Mouse (Mus musculus) gastrocnemius, postnatal 14 days (tissue): ENCODE data around the gene Anks4b. TPM values are rescaled to one million over a fixed set of nuclear protein-coding genes. Genes with fewer than 3 reads are reported as not detected.

Experiments
- DNase-seq: peaks from one replicate; pipeline ENCODE4 v3.0.0; 2021; ENCODE audit warnings: mixed read lengths
- intact Hi-C: fragments of 180-260 bp; cut with DNase I; formaldehyde crosslinking; loops from one replicate; pipeline ENCODE4 v1.15.1; 2025; ENCODE audit warnings: low total_unique reads
- total RNA-seq, 2 experiments: library from RNA; stranded (reverse); gene quantifications; 2 replicates each; pipeline ENCODE4 v1.2.3; 2021

The Anks4b gene
- total RNA-seq, 2 experiments from 2014 or later = 0.04 TPM; not detected in 1

DNA sequence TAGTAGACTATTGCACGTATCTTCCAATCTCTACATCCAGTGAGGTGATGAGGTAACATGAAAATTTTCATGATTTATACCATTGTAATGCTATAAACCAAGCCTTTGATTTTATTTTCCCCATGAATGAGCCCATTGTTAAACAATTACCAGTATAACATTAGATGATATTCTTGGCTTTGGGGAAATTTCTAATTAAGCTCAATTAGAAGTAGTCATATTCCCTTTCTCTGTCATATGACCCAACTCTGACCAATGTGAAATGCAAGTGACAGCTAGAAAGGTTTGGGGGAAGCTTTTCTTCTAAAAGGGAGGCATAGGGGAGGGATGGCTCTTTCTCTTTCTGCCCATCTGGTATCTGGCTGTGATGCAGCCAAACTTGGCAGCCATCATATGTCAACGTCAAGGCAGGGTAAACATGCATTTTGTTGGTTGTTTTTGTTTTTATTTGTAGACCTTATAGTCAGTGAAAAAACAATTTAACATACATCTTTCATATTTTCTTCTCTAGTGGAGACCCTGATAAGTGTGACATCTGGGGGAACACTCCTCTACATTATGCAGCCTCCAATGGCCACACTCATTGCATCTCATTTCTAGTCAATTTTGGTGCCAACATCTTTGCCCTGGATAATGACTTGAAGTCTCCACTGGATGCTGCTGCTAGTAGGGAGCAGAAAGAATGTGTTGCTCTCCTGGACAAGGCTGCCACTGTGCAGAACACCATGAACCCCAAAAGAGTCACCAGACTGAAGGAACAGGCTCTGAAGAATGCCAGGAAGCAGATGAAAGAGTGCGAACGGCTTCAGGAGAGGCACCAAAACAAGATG lies 8.0 kb downstream of the Anks4b start:
- DNase-seq = no peak
- intact Hi-C loops = no loop called here

DNA sequence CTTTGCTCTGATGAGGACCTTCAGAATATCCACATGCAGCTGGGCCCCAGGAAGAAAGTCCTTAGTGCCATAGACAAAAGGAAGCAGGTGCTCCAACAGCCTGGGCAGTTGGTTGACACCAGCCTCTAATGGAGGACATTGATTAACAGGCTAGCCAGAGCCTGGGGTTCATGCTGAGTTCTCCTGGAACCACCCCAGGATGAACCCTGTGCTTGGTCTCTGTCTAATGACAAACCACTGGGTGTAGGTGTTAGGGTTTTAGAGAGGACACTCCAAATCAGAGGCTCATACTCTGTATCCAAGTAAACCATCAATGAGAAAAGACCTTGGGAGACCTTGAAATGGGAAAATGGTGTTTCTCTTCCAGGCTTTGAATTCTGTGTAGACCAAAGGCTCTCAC lies 9.2 kb downstream of the Anks4b start:
- intact Hi-C loops = no loop called here
- no peak for DNase-seq

DNA sequence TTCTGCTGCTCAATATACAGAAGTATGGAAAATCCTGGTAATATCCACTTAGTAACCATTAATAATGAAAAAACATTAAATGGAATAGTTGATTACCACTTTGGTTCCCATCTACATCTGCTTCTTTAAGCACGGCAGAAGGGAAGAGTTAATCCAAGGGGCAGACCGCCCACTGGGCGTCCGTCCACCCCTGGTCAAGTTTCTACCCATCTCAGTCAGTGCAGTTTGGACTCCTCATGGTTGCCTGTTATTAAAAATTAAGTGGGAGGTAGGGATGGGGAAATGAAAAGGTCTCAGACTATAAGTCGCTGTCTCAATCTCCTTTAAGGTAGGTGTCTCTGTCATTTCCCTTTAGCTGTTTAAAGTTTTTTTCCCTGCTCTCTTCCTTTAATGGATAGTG lies 15.3 kb downstream of the Anks4b start:
- intact Hi-C loops = no loop called here
- DNase-seq = no peak

DNA sequence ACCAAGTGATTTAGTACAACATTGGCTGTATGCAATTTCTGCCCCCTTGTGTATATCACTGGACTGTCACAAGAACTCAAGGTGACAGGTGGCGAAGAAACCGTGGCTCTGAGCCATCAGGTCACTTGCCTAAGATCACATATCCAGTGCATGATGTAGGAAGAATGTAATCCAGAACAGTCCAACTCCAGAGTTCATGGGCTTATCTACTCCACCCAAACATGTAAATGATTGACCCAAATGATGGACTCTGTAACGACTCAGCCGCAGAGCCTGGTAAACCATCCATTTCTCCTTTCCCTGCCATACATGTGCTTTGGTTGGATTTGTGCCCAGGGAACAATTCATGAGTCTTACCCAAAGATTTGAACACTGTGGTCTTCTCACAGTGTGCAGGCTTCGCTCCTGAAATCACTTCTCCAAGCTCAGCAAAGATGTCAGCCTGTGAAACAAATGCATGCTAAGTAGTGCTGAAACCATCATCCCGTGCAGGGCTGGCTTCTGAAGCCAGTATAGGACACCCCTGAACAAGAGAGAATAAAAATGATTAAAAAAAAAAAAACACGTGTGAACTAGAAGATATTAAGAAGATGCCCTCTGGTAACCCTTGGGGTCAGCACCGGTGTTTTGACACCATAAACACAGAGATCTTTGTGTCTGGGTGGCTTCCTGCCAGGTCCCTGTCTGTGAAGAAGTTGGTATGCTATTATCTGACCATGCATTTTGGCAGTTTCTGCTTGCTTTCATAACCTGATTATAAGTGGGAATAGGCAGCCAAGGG lies 15.9 kb downstream of the Anks4b start:
- DNase-seq = no peak
- intact Hi-C loops = no loop called here

DNA sequence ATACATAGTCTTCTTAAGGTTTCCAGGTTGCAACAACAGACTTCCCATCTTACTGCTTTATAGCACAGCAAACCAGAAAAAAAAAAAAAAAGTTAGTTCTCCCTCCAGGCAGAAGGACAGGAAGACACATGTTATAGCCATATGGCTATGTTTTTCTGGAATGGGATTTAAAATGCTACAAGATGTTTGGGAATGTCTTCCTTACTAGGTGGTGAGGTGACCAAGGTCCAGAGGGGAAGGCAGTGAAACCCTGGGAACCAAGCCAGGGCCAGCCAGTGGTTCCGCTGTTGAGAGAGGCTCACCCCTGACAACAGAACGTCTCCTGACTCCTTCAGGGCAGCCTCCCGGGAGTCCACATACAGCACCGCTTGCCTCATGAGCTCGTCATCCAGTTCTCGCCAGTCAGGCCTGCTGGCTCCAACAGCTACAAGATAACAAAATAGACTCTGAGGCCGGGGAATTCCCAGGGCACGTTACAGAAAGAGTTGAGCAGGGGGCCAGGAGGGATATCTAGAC lies 16.6 kb downstream of the Anks4b start:
- intact Hi-C loops = no loop called here
- no peak for DNase-seq

GRCm38 (mm10) chr7:120192207-120192606 lies 18.5 kb downstream of the Anks4b start:
- DNase-seq = no peak
- intact Hi-C loops = no loop called here

- intact Hi-C loops = no loop called here
- DNase-seq = no peak
Measured at GRCm38 (mm10) chr7:120192816-120193215, 19.2 kb downstream of the Anks4b start.

DNA sequence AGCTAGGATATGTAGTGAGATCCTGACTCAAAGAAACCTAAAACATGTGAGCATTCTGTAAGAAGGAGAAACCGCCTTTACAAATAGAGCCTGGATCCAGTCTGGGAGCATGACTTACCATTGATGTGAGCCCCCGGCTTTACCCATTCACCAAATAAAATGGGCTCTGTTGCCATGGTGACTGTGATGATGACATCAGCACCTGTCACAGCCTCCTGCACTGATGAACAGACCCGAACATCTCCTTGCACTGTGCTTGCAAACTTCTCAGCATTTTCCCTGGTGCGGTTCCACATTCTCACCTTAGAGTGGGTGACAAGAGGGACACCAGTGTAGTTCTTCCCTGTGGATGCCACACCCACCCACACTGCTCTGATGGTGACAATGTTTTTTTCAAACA lies 21.5 kb downstream of the Anks4b start:
- no peak for DNase-seq
- intact Hi-C loops = no loop called here

- intact Hi-C loops = no loop called here
Measured at GRCm38 (mm10) chr7:120201231-120201744, 27.6 kb downstream of the Anks4b start.

GRCm38 (mm10) chr7:120201771-120202170 lies 28.1 kb downstream of the Anks4b start, which contains the start of gene Crym:
Gene Crym, minus strand, starts transcription at chr7:120202111.
- intact Hi-C loops = no loop called here
- DNase-seq = no peak

More at GRCm38 (mm10) chr7:120201231-120201744, 27.6 kb downstream of the Anks4b start:
- no peak for DNase-seq

DNA sequence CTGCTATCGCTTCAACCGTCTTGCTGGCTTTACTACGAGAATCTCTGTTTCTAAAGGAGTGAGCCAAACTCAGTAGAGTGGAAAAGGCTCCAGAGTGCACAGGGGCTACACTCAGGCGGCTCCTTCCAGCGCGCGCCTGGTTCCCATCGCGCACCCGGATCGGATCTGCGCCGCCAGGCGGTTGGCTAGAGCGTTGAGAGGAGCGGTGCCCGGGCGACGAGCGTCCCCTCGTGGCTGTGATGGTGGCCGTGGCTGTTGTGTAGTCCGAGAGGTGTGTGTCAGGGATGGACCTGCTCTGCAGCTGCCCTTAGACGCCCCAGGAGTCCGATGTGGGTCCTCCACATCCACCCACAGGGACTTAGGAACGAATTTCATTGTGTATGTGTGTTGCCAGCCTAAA lies 30.1 kb downstream of the Anks4b start, which contains the start of gene Abca14:
TSS of gene Abca14 (plus strand) at position 173 of the 400 bp plus-strand sequence.
- intact Hi-C loops = loop anchor here (2.0 kb wide), 1 partner anchor 79 kb away; no protein-coding TSS in a partner anchor
- peak; percentile 81 for DNase-seq

DNA sequence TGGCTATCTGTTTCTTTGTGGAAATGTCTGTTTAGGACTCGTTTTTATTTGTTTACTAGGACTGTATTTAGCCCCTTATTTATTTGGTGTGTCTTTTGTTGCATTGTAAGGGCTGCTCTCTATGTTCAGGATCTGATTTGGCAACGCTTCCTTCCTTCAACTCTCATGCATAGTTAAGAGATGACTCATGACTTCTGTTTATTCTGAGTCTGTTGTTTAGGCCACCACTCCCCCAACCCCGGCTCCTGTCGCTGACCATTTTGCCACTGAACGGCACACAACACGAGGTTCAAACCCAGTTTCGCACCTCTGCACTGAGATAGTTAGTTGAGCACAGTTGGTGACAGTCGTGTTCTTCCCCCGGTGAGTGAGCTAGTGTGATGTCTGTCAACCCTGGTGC lies 32.3 kb downstream of the Anks4b start:
- intact Hi-C loops = loop anchor here (2.0 kb wide), 1 partner anchor 81 kb away; no protein-coding TSS in a partner anchor

DNA sequence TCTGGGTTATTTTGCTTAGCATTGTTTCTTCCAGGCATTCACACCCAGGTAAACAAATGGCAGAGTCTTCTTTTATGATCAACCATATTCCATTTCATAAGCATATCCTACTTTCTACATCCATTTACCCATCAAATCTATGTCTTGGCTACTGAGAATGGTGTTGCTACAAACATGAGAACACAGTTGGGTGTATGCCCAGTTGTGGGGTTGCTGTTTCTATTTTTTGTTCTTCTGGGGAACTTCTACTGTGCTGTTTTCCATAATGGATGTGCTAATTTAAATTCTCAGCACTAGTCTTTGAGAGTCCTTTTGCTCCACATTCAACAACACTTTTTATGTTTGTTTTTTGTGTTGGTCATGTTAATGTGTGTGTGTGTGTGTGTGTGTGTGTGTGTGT lies 54.9 kb downstream of the Anks4b start:
- intact Hi-C loops = no loop called here
- no peak for DNase-seq

More for the DNA sequence above, 32.3 kb downstream of the Anks4b start:
- DNase-seq = no peak

Other genes with a start within 250 kb of the Anks4b start
- gene Dnah3, start 78.6 kb upstream of the Anks4b start, total RNA-seq = not detected
- 1 to 10 TPM; 8.1 to 8.2 TPM for gene Tmem159, start 71.5 kb upstream of the Anks4b start, total RNA-seq
- gene Zp2, start 28.6 kb upstream of the Anks4b start, total RNA-seq = under 1 TPM; 0.51 to 0.84 TPM
- 1 to 10 TPM; 8.5 to 9.5 TPM for gene Crym, start 28.3 kb downstream of the Anks4b start, total RNA-seq
- not detected for gene Abca14, start 30.1 kb downstream of the Anks4b start, total RNA-seq
- not detected for gene Abca15, start 154.8 kb downstream of the Anks4b start, total RNA-seq
- gene Abca16, start 235.8 kb downstream of the Anks4b start, total RNA-seq = not detected